Mouse (Mus musculus): ENCODE results near the gene Cpeb4. TPM values are rescaled to one million over a fixed set of nuclear protein-coding genes. Genes with fewer than 3 reads are reported as not detected.

Cpeb4 gene
- polyA plus RNA-seq (2017; shearing (Covaris generic)) = 12.8 TPM

GRCm38 (mm10) chr11:31871911-31872310 is at the start of gene Cpeb4:
TSS of gene Cpeb4 (plus strand) at chr11:31872211.

GRCm38 (mm10) chr11:31965256-31966134 is 93.5 kb downstream of the Cpeb4 start, which contains the start of gene 4930524B15Rik:
TSS of gene 4930524B15Rik (plus strand) at chr11:31965592.

Other genes with a start within 250 kb of the Cpeb4 start
- 24.9 TPM for gene Bod1, start 200.3 kb upstream of the Cpeb4 start, polyA plus RNA-seq (2017; shearing (Covaris generic))
- gene 4930524B15Rik, start 93.4 kb downstream of the Cpeb4 start, polyA plus RNA-seq (2017; shearing (Covaris generic)) = not detected
- gene Nsg2, start 128.3 kb downstream of the Cpeb4 start, polyA plus RNA-seq (2017; shearing (Covaris generic)) = 177 TPM